Mouse (Mus musculus) left cerebral cortex, postnatal 4 days (tissue): Measurements from ENCODE around the gene Xylt2. TPM values are rescaled to one million over a fixed set of nuclear protein-coding genes. Genes with fewer than 3 reads are reported as not detected.
"Not testable (repeated sequence)": the region's sequence is repeated elsewhere in the genome, so short reads cannot be mapped to it uniquely, and the experiment has no call there.

Source experiments
- DNase-seq: peaks from one replicate; pipeline ENCODE4 v3.0.0-alpha.2; 2022
- intact Hi-C: fragments of 180-260 bp; cut with DNase I; formaldehyde crosslinking; loops from one replicate; pipeline ENCODE4 v1.15.1; 2025
- total RNA-seq, 2 experiments: library from RNA; stranded (reverse); gene quantifications; 2 replicates each; pipeline ENCODE4 v1.2.3; 2021

Xylt2 gene
- 10 to 100 TPM; 16.2 to 18.7 TPM for total RNA-seq

DNA sequence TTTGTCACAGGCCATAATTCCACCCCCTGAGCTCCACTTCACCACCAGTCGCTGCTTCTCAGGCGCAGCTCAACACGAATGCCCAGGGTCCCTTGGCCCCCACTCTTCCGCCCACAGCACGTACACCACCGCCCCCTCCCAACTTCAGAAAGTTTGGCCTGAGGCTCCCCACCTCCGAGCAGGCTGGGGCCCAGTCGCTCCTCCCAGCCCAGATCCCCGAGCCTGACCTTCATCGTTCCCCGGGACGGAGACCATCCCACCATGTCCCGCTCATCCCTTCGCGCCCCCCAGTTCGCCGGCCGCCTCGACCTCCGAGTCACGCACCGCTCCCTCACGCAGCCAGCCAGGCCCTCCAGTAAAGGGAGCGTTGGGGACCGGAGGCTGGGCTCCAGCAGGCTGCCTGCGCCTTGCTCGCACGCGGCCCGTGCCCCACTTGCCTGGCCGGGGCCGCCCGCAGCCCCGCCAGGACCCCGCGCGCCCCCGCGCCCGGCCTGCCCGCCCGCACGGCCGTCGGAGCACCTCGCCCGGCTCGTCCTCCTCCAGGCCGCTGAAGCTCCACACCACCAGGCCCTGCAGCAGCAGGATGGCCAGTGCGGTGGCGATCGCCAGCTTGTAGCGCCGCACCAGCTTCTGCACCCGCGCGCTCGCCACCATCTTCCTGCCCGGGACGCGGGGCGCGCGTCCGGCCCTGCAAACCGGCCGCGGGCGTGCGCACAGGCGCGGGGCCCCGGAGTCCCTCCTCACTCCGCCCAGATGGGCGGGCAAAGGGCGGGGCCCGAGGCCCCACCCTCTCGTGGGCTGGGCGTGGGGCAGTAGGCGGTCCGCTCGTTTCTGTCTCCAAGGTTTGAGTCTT, at the start of gene Xylt2:
TSS of gene Xylt2 (minus strand) at position 762 of the 853 bp plus-strand sequence.
- peak; percentile 94 for DNase-seq
- intact Hi-C loops: no loop called here

- intact Hi-C loops: no loop called here
- no peak for DNase-seq
Measured at GRCm38 (mm10) chr11:94719216-94719615, 41.9 kb upstream of the Xylt2 start.

DNA sequence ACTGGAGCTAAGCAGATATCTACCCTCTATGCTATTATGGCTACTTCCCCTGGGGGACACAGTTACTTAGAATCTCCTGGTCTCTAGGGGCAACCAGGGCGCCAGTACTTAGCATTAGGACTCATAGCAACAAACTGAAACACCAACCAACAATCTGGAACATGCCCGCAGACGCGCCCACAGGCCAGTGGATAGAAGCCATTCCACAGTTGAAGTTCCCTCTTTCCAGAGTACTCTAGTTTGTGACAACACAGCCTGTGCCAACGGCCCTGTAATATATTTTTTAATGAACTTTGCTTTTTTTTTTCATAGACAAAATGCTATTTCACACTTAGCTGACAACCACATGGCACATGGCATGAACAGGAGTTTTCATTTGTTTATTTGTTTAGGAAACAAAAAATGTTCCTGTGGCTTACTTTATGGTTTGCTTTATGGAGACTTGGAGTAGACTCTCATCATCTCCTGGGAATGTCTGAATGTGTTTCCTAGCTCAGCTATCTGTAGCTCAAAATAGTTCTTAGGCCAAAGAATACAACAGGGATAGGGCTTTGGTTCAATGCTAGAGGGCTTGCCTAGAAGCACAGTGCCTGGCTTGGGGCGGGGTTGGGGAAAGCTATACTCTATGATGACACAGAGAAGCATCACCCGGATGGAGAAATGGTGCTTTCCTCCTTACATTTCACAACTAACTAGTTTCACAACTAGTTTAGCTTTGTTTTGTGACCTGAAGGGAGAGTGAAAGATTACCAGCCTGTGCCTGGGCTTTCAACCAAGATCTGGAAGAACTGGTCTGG, 41.0 kb upstream of the Xylt2 start:
- no peak for DNase-seq
- intact Hi-C loops: no loop called here

GRCm38 (mm10) chr11:94717239-94717638, 39.9 kb upstream of the Xylt2 start:
- DNase-seq: no peak
- intact Hi-C loops: no loop called here

GRCm38 (mm10) chr11:94716754-94717153, 39.4 kb upstream of the Xylt2 start:
- DNase-seq: peak; percentile 63

DNA sequence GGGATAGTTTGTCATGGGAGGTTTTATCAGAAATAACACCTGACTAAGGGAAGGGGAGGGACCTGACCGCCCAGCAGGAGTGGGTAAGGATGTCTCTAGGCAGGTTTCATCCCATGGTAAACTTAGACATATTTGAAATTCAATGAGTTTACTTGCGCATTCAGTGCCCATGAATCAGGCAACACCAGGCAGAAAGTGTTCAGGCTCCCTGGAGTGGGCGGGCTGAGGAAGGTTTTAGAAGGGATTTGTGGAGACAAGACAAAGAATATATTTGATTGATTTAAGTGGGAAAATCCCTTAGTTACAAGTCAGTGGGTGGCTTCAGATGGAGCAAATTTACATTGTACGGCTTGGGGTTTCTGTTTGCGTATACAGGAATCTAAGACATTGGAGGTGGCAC, 38.3 kb upstream of the Xylt2 start:
- no peak for DNase-seq

More at GRCm38 (mm10) chr11:94716754-94717153, 39.4 kb upstream of the Xylt2 start:
- intact Hi-C loops: no loop called here

DNA sequence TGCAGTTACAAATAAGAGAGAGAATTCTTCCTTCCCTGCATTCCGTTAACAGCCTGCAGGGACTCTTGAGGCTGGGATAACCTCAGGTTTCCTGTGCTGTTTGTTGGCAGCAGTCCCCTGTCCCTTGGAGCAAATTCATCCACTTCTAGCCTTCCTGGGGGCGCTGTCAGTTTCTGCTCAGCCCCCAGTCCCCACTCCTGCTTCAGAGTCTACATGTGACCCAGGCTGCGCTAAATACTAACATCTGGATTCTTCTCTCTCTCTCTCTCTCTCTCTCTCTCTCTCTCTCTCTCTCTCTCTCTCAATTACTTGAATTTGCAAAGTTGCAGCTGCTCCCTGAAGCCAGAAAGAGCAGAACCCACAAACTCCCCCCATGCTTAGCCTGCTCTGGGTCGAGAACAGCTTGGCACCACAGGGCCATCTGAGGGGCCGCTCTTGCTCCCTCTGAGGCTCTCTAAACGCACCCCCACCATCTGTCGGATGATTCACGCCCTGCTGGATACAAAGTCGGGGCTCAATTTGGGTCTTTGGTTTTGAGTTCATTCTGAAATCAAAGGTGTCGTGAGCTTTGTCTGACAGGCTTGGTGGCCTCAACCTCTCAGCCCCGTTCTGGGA, 36.0 kb upstream of the Xylt2 start:
- peak; percentile 42 for DNase-seq
- intact Hi-C loops: no loop called here

More for the DNA sequence above, 38.3 kb upstream of the Xylt2 start:
- intact Hi-C loops: no loop called here

DNA sequence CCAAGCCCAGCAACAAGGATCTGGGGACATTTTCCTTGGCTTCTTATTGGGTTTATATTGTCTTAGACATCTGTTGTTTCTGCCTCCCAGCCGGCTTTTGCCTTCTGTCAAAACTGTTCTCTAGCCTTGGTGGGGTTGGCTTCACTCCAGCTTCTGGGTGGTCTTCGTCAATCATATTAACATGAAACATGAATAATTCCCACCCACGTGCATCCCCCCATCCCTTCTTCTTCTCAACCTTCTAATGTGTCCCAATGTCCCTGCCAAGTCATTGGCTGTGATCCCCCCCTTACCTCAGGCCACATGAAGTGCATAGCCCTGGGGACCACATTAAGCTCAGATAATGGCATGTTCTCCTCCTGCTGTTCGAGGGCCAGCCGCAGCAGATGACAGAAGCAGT, 27.2 kb upstream of the Xylt2 start, which contains the start of gene Gm11541:
TSS of gene Gm11541 (minus strand) at position 28 of the 400 bp plus-strand sequence.
- DNase-seq: peak; percentile 91
- intact Hi-C loops: no loop called here

DNA sequence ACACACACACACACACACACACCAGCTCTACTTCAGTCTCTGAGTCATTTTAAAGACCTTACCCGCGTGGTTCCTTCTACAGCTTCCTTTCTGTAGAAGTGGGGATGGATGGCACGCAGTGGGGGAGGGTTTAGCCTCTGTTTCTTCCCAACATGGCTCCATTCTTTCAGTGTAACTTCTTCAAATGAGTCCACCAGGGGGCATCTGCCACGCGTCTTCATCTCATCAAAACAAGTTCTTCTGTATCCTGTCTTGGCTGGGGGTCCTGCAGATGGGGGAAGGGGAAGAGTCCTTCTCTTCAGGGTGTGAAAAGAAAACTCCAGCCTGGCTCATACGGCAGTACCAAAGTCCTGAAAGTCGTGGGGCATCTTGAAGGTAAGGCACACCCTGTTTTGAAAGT, 26.7 kb upstream of the Xylt2 start:
- peak; percentile 71 for DNase-seq
- intact Hi-C loops: no loop called here

DNA sequence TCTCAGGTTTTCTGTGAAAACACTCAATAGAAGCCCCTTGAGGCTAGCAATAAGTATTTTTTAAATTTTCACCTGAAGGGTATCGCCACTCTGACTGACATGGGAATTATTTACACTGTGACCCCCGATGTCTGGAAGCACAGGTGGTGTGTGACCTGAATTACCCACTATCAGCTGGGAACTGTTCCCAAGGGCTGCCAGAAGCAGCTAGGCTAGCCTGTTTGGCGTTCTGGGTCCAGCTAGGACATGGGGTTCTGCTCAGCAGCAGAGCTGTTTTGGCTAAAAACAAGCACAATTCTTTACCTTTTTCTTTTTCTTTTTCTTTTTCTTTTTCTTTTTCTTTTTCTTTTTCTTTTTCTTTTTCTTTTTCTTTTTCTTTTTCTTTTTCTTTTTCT, 24.9 kb upstream of the Xylt2 start:
- intact Hi-C loops: no loop called here
- no peak for DNase-seq

DNA sequence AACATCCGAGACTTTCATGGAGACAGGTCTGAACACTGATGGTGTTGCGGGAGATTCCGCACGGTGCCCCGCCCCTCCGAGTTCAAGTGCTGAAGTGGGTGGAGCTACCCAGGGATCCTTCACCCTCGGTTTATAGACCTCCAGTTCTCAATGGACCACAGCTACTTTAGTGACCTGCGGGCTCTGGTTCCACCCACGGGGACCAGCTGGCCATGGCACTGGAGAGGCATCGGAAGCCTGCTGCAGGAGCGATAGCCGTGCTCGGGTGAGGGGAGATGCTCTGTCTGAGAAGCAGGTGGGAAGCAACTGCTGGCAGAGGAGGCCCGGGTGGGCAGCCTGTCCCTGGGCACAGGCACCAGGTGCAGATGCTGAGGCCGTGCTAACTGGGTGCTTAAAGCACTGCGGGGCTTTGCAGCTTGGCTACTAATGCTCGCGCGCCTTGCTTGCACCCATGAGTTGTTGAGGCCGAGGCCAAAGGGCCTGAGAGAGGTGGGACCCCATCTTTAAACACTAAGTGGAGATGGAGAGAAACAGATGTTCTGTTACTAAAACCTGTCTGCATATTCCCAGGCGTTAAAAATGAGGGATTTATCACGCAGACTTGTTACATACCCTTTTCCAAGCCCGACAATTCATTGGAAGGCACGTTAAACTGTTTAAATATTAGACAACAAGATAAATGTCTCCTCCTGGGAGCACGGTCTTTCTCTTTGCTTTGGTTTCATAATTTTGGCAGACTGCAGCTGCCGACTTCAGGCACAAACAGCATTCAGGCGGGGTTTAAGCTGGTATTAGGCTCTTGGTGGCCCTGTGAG, 24.3 kb upstream of the Xylt2 start:
- peak; percentile 45 for DNase-seq
- intact Hi-C loops: no loop called here

DNA sequence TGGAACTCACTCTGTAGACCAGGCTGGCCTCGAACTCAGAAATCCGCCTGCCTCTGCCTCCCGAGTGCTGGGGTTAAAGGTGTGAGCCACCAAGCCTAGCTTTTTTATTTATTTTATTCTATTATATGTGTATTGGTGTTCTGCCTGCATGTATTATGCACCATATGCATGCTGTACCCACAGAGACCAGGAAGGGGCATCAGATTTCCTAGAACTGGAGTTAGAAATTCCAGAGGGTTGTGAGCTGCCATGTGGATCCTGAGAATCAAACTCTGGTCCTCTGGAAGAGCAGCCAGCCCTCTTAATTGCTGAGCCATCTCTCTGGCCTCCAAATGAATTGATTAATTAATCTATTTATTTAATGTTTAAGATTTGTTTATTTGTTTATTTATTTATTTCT, 22.1 kb upstream of the Xylt2 start:
- intact Hi-C loops: no loop called here
- DNase-seq: no peak

- no peak for DNase-seq
- intact Hi-C loops: no loop called here
Measured at GRCm38 (mm10) chr11:94697703-94698464, 20.6 kb upstream of the Xylt2 start.

DNA sequence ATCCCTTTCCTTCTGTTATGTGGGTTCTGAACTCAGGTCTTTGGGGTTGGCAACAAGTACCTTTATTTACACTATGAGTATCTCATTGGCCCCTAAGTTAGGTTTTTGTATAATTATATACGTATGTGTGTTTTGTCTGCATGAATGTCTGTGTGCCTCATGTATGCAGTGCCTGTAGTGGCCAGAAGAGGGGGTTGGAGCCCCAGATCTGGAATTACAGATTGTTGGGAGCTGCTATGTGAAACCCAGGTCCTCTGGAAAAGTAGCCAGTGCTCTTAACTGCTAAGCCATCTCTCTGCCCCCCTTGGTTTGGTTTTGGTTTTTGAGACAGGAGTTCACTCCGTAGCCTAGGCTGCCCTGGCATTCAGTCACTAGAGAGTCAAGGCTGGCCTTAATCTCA, 19.8 kb upstream of the Xylt2 start:
- DNase-seq: no peak
- intact Hi-C loops: no loop called here

DNA sequence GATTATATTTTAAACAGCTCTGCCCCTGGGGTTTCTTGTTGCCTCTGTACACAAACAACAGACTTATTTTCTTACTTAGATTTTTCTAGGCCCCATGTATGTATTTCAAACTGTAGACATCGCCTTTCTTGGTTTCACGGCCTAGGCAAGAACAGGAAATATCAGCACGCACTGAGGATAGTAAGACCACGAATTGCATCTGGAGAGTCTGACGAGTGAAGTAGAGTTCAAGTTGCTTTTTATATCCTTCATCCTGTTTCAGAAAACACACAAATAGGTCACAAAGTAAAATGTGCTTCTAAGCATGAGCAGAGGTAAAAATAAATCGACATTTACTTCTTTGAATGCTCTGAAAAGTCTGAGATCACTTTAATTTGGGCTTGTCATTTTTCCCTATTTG, 18.2 kb upstream of the Xylt2 start:
- intact Hi-C loops: no loop called here
- no peak for DNase-seq

DNA sequence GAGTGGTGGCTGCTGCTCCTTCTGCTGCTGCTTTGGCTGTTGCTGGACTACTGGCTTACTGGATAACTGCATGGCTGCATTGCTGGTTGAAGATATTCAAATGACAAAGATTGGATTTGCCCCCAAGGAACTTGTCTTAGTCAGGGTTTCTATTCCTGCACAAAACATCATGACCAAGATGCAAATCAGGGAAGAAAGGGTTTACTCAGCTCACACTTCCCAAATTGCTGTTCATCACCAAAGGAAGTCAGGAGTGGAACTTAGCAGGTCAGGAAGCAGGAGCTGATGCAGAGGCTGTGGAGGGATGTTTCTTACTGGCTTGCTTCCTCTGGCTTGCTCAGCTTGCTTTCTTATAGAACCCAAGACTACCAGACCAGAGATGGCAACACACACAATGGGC, 15.2 kb upstream of the Xylt2 start:
- DNase-seq, intact Hi-C loops: not testable (repeated sequence)

DNA sequence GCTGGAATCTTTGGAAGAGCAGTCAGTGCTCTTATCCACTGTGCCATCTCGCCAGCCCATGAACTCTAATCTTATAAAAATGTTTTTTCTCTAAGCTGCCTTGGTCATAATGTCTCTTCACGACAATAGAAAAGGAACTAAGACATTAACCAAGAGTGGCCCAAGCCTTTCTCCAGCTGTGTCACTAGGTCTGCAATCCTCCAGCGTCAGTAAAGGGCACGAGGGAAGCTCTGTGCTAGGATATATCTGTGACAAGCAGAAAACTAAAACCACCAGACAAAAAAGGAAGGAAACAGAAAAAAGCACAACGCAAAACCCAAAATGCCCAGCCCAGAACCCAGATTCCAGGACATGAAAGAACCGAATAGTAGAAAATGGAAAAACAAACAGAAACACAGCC, 9.9 kb upstream of the Xylt2 start:
- intact Hi-C loops: no loop called here
- DNase-seq: no peak

DNA sequence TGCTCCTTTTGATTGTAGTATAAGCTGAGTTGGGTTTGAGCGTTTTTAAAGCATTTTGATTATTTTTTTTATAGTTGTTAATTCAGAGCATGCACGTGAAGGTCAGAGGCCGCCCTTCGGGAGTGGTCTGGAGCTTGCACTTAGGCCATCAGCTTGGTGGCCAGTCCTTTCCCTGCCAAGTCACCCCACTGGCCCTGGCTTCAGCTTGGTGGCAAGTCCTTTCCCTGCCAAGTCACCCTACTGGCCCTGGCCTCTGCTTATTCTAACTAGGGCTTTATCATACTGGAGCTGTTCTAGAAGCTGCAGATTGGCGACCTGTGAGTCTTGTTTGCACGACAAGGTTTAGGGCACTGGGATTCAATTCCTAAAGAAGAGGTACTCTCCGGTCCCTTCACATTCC, 5.1 kb upstream of the Xylt2 start:
- DNase-seq: no peak
- intact Hi-C loops: no loop called here

- intact Hi-C loops: no loop called here
- DNase-seq: no peak
Measured at GRCm38 (mm10) chr11:94681640-94682039, 4.3 kb upstream of the Xylt2 start.

DNA sequence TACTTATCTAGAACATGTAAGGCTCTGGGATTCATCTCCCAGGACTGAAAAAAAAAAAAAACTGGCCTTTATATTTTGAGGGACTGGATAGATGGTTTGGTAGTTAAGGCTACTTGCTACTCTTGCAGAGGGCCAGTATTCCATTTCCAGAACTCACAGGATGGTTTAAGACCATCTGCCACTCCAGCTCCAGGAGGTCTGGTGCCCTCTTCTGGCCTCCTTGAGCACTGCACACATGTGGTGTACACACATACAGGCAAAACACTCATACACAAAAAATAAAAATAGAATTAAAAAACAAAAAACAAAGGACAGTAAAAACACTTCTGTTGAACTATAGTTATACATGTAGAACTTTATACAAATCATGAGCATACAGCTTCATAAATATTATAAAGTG, 3.3 kb upstream of the Xylt2 start:
- DNase-seq: no peak
- intact Hi-C loops: no loop called here
